Mouse (Mus musculus): ENCODE results near the gene Bcl7c.

Gene Bcl7c

DNA sequence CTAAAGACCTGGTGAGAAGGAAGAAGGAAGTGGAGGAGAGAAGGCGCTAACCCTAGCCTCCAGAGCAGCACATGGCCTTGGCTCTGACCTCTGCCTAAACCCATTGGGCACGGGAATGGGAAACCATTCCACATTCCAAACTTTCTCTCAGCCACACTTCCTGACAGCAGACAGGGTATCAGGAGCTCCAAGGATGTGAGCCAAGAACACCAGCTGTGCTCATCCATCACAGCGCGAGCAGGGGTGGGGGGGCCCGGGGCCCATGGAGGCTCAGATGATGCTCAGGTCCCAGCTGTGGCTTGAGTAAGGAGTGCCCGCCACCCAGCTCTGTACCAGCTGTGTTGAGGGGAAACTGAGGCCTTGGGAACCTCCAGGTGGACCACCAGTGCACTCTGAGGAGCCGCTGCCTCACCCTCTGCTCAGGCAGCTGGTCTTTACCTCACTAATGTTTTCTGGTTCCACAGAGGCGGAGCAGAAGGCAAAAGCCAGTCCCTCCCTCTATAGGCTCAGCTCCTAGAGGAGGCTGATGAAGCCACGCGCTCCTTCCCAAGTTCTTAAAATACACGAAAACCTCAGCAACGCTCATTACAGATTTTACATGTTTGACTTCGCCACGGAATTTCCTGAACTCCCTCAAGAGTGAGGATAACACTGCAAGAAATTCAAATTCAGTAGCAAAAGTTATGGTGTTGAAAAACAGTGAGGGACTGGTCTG, 23.3 kb downstream of the Bcl7c start:
- DNase-seq (ENCODE audit: low read depth, low spot score), result no peak

DNA sequence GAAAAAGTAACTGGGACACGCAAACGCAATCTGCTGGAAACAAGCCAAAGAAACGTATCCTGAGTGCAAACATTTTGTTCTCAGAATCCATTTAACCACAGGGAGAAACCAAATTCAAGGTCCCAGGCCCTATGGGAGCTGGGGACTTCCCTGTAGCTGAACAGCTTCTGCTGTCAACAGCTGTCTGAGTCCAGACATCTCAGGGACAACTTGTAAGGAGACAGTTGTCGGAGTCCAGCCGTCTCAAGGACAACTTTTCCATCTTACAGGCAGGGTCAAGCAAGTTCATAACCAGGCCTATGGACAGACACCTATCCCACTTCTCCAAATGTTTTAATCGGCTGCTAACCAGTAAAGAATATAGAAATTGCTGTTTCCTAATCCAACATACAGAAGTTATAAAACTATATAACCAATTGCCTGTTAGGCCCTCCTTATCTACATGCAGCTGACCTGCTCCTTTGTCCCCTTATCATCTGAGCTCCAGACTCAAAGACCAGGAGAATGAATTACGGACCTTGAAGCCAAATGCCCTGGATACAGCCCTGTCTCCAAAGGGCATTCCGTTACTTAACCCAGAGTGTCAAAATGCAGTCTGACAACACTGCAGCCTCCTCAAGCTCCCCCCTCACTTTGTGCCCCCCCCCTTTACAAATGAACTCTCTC, 26.7 kb downstream of the Bcl7c start:
- DNase-seq (ENCODE audit: low read depth, low spot score), result no peak

DNA sequence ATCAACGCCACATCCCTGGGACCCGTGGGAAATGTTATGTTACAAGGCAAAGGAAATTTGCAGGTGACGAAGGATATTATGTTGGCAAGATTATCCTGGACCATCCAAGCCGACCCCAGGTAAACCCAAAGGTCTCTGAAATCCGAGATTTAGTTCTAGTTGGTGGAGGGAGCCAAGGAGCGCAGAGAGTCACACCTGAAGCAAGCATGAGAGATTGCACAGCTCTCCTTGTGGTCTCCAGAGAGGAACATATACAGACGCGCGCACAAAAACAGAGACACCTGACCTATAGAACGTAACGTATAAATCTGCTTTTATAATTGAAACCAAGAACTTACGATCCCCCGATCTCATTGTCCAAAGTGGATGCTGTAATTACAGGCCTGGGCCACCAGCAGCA, 28.2 kb downstream of the Bcl7c start:
- DNase-seq (ENCODE audit: low read depth, low spot score), result no peak

DNA sequence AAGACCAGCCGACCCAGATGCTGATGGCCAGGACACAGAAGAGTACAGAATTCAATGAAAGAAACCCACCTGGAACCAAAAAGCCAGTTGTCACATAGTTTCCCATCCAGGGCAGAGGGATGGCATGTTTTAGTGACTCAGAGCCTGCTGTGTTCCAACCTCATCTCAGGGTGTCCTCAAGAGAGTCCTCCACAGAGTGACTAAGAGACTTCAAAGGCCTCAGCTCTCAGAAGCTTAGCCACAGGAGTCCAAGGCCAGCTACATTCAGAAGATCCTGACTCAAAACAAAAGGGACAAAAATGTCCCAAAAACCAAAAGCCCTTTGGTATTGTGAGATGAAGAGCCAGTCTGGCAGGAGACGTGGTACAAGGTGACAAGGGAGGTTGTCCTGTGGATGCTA, 29.9 kb downstream of the Bcl7c start:
- no peak for DNase-seq (ENCODE audit: low read depth, low spot score)

DNA sequence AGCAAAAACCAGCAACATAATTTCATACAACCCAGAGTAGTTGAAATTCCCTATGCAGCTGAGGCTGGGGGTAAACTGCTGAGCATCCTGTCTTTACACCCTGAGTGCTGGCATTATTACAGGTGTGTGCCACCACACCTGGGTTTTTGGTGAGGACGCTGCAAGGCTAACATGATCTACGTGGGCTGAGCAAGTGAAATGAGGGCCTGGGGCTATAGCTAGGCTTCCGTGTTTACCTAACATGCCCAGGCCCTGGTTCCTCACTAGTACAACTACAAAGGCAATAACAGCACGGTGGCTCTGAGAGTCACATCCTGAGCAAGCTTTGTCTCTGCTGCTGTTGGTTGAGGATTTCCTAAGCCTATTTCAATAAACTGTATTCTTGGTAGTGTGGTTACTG, 31.1 kb downstream of the Bcl7c start:
- no peak for DNase-seq (ENCODE audit: low read depth, low spot score)

DNA sequence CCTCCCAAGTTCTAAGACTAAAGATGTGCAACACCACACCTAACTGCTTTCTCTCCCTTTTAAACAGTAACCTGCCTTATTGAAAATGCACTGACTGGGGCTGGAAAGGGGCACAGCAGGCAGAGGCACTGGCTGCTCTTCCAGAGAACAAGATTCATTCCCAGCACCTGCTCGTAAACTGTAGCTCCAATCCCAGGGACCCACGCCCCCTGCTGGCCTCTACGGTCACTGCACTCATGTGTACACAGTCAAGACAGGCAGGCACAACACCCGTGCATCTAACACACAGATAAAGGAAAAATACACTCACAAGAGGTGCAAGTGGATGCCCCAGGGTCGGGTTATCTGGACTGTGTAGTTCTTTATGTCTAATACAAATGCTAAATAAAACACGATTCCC, 31.7 kb downstream of the Bcl7c start:
- DNase-seq (ENCODE audit: low read depth, low spot score), result no peak

DNA sequence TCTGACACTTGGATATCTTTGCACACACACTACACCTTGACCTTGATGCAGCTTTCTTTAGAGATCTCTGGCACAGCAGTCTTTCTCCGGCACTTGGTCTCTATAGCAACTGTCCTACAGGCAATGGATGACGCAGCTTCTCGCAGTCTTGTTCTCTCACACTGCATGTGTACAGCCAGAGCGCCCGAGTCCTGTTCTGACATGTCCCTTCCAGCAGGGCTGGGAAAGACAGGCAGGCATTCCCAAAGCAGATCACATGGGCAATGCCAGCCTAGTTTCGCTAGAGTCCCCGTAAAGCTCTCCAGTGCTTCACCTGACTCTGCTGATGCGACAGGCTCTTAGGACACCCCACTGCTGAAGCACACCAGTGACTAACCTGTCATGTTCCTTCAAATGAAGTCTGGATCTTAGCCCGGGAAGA, 33.3 kb downstream of the Bcl7c start:
- DNase-seq (ENCODE audit: low read depth, low spot score), result no peak

DNA sequence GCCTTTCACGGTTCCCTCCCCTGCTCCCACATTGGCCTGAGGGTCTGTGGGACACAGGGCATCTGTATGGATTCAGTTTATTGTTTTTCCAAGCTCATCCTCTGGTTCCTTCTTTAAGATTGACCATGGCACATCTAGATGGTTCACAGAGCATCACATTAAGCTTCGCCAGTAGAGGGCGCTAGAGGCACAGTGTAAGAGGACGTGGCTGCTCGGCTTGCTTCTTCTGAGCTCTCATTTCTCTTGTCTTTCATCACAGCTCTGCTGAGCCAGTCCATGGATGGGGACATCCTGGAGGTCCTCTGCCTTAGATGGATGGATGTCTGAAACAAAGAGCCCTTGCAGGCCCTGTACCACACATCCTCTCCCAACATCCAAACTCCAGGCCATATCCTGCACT, 33.8 kb downstream of the Bcl7c start:
- peak; percentile 85 for DNase-seq (ENCODE audit: low read depth, low spot score)

DNA sequence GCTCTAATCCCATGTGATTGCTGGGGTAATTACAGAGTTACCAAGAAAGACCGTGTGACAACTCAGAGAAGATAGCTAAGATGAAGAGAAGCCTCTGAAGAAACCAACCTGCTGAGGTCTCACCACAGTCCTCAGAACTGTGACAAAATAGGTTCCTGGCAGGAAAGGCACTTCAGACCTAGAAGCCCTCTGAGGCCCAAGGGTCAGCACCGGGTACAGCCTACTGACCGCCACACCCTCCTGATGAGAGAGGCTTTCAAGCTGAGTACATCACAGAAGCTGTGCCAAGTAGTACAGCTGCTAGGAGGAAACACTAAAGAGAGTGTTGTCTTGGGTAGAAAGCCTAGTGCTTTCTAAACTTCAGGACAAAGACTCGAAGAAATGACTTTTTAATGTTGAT, 36.0 kb downstream of the Bcl7c start:
- DNase-seq (ENCODE audit: low read depth, low spot score), result no peak

DNA sequence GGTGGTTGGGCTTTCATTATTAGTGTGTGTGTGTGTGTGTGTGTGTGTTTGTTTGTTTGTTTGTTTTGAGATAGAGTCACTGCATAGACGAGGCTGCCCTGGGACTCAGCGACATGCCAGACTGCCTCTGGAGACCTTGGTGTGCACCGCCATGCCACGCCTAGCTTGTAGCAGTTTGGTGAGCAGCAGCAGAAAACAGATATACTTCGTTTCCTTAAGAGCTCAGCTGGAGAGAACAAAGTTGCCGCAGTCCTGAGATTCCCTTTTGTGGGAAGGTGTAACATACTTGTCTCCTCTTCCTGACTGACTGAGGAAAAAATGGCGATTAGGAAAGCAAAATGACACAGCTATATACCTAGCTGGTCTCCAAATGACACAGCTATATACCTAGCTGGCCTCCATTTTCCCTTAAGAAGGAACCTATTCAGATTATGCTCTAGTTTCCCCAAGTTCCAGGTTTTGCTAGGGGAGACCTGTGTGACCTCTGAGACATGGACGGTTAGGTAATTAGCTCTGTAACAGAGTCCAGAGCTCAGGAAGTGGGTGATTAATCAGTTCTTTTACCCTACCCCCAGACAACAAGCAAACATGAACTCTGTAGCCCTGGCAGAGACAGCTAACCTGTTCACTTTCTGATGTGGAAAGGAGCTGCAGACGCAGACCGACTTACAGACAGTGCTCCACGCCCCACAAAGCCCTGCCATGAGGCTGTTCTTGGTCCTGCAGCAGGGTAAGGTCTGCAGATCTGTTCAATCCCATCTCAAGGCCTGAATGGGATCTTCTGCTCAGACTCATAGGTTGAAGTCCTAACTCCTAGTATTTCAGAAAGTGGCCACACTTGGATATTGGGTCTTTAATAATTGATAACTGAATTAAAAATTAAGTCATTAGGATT, 36.6 kb downstream of the Bcl7c start:
- no peak for DNase-seq (ENCODE audit: low read depth, low spot score)

DNA sequence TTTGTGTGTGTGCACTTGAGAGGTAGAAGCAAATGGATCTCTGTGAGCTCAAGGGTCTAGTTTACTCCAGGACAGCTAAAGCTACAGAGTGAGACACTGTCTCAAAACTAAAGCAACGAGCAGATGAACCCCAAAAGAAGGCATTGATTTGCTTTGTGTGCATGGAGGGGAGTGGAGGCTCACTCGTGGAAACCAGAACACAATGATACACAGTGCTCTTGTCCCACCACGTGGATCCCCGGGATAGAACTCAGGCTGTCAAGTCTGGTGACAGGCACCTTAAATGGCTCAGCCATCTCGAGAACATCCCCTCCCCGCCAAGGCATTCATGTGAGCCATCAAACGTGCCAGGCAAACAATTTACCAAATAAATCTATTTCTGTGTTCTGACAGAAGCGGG, 41.6 kb downstream of the Bcl7c start:
- DNase-seq (ENCODE audit: low read depth, low spot score), result no peak

DNA sequence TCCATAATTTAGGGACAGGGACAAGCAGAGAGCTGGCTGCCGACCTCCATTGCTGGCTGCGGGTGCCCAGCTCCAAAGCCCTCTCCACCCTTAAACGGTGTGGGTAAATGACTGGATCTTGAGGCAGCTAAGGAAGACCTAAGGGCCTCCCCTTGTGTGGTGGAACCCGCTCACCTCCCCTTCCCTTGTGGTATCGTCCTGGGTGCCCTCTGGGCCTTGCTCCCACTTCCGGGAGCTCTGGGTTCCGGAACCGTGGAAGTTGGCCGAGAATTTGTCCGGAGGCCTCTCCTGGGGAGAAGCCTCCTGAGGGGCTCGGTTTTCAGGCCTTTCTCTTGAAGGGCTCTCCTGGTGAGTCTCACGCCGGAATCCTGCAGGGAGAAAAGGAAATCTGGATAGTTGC, 42.1 kb downstream of the Bcl7c start:
- no peak for DNase-seq (ENCODE audit: low read depth, low spot score)

DNA sequence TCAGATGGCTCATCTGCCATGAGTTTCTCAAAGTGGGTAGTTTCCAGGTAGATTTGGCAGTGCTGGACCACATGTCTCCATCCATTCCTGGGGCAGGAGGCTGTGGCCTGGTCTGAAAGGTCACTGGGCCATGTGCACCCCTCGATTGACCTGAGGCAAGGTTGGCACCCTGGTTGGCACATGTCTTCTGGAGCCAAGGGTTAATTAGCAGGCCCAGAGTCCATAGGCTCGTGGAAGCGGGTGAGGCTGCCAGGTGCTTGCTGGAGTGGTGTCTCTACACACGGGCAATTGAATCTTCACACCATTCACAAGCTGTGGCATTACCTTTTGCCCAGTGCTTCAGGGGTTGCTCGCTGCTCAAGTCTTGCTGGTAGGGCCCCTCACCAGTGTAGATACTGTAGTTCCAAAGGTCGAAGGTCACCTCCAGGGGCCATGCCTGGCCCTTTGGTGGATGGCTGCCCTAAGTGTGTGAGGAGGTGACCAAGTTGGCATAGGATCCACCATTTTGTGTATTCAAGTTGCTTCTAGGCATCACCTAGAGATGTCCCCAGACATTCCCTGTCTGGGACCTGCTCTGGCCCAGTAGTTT, 42.6 kb downstream of the Bcl7c start:
- no peak for DNase-seq (ENCODE audit: low read depth, low spot score)

DNA sequence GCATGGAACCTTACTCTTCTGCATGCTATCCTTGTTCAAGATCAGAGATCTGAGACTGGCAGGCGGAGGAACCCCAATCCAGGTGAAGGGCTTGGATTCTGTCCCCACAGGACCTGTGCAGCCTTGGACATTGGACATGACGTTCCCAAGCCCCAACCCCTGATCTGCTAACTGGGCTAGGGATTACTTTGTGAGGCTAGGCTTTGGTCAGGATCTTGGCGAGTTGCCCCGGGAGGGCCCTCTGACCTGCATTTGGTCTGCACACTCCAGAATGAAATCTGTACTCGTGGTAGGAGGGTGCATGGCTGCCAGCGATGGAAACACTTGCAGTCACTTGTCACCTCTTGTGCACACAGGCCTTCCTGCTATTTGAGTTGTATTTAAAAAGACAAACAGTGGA, 45.8 kb downstream of the Bcl7c start:
- DNase-seq (ENCODE audit: low read depth, low spot score), result no peak

DNA sequence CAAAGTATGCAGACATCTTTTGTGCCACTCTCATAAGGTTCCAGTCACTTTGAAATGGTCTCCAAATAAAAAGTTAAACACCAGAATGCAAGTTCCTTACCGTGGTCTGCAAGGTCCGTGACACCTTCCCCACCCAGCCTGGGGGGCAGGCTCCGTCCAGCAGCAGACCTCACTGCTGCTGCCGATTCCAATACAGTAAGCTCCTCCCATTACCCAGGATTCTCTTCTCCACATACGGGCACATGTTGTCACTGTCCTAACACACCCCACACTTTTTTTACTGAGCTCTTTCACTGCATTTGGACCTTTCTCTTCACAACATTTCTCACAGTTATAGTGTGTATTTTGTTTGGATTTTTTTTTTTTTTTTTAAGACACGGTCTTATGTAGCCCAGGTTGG, 46.9 kb downstream of the Bcl7c start:
- no peak for DNase-seq (ENCODE audit: low read depth, low spot score)

DNA sequence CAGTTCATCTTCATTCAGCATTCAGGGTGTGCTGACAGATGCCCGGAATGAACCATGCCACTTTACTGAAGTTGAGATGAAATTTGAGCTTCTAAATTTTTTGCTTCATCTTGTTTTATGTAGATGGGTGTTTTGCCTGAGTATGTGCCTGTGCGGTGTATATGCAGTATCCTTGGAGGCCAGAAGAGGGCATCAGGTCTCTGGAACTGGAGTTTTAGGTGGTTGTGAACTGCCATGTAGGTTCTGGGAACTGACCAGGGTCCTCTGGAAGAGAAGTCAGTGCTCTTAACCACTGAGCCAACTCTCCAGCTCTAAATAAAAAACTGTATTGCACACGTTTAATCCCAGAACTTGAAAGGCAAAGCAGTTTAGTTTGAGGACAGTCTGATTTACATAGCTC, 47.9 kb downstream of the Bcl7c start:
- no peak for DNase-seq (ENCODE audit: low read depth, low spot score)

DNA sequence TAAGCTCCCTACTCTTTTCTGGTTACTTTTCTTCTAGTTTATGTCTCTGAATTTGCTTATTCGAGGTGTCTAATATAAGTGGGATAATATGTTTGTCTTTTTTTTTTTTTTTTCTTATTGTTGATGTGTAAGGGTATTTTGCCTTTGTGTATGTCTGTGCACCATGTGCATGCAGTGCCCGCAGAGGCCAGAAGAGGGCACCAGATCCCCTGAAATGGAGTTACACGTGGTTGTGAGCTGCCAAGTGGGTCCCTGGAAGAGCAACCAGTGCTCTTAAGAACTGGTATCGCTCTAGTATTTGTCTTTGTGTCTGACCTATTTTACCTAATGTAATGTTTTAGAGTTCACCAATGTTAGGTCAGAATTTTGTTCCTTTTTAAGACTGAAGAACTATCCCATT, 51.8 kb downstream of the Bcl7c start:
- DNase-seq (ENCODE audit: low read depth, low spot score), result peak; percentile 53

DNA sequence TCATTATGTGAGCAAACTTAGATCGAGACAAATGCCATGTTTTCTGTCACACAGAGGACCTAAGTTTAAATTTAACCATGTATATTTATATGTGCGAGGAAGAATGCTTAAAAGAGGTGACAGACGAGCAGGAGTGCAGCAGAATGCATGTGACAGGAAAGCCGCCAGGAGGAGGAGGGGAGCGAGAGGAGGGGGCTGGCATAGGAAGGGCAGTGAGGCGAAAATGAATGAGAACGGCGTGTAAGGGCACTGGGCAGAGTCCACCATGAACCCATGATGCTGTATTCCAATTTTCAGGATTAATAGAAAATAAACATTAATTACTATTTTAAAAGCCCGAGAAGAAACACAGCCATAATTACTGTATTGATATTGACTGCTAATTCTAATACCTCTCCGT, 54.4 kb downstream of the Bcl7c start:
- no peak for DNase-seq (ENCODE audit: low read depth, low spot score)

DNA sequence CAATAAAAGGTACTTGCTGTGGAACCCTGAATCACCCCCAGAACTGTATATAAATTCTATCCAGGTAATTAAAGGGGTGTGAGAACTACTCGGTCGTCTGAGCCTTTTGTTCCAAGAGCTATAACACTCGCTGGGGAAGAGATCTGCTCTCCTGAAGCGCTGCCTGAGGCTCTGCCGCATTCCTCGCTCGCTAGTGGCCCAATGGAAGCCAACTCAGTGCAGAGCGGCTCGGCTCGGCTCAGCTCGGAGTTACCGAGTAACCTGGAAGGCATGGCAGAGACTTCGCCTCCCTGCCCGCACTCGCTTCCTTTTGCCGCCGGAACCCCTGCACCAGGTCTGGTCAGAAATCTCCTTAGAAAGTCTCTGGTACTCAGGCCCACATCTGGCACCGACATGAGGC, 56.7 kb downstream of the Bcl7c start:
- no peak for DNase-seq (ENCODE audit: low read depth, low spot score)

DNA sequence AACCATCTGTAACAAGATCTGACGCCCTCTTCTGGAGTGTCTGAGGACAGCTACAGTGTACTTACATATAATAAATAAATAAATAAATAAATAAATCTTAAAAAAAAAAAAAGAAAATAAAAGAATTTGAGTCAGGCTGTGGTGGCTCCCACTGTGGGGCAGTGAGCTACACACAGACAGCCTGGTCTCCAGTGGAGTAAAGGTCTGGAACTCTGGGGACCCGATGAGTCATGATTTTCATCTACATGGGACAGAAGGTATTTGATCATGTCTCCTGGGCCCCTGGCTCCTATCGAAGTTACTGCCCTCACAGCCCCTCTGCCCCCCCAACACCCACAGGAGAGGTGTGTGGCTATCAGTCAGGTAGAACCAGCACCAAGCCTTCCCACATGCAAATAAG, 57.1 kb downstream of the Bcl7c start:
- DNase-seq (ENCODE audit: low read depth, low spot score), result no peak

DNA sequence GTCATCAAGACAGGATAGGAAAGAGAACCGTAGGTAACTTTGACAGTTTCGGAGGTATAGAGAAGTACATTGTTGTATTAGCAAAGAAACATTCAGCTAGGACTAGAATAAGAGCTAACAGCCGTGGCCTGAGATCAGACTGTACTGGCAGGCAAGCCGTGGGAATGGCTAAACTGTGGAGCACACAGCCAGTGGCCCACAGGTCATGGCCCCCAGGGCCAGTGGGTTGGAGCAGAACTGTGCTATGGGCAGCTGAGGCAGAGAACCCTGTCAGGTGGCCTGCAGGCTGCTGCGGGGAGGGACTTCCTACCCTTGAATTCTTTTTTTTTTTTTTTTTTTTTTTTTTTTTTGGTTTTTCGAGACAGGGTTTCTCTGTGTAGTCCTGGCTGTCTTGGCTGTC, 59.5 kb downstream of the Bcl7c start:
- no peak for DNase-seq (ENCODE audit: low read depth, low spot score)

DNA sequence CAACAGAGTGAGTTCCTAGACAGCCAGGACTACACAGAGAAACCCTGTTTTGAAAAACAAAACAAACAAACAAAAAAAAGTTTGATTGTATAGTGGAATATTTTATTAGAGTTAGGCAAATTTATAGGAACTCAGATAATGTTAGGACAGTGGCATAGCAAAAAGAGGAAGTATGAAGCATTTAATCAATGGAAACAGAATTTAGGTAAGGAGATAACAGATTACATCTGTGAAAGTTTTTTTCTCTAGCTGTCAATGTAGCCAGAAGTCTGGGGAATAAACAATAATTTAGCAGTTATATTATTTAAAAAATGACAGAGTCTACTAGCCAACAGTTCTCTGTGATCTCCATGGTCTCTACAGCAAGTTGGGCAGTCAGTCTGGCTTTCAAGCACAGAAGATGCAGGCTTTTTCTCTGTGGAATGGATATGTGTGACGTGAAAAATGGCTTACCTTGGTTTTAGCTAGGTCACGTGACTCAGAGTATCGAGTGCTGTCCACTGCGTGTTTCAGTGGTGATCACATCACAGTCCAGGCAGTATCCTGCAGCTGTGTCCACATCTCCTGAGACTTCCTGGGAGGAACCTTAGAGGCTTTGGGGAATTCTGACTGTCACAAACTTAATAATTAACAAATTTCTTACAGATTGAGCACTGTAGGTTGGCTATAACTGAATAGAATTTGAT, 60.1 kb downstream of the Bcl7c start:
- DNase-seq (ENCODE audit: low read depth, low spot score), result no peak
